Mouse (Mus musculus) cerebellum, adult 2 months (tissue): ENCODE data around the gene Aagab. TPM values are rescaled to one million over a fixed set of nuclear protein-coding genes. Genes with fewer than 3 reads are reported as not detected.

Experiments
- DNase-seq, 2 experiments: peaks; one replicate each; pipeline ENCODE4 v3.0.0; 2021
- H3K27ac ChIP-seq: fragments of 200-500 bp; 2 replicates; pipeline ENCODE4 v1.5.1; 2012; ENCODE audit warnings: low read length, control low read depth, inconsistent platforms; ENCODE audit not compliant: insufficient read depth
- H3K27me3 ChIP-seq: fragments of 200-500 bp; 2 replicates; pipeline ENCODE4 v1.6.1; 2012; ENCODE audit warnings: inconsistent platforms, mild to moderate bottlenecking, low read length, moderate library complexity; ENCODE audit not compliant: control insufficient read depth, insufficient read depth
- H3K4me1 ChIP-seq: fragments of 200-500 bp; 2 replicates; pipeline ENCODE4 v1.6.1; 2011; ENCODE audit warnings: low read length; ENCODE audit not compliant: control insufficient read depth, insufficient read depth
- H3K4me3 ChIP-seq: fragments of 200-500 bp; replicated peaks from 2 replicates; pipeline ENCODE3; 2011; ENCODE audit warnings: mild to moderate bottlenecking, low read depth, low read length, control low read depth; ENCODE audit not compliant: insufficient read depth
- CTCF ChIP-seq: fragments of 200-500 bp; IDR thresholded peaks from 2 replicates; pipeline ENCODE4 v1.5.1; 2011; ENCODE audit warnings: low read depth, mild to moderate bottlenecking, control low read depth, low read length, moderate library complexity, borderline replicate concordance; ENCODE audit not compliant: insufficient read depth
- POLR2A ChIP-seq: fragments of 200-500 bp; IDR thresholded peaks from 2 replicates; pipeline ENCODE4 v1.6.1; 2011; ENCODE audit warnings: low read length, control low read depth, borderline replicate concordance; ENCODE audit not compliant: insufficient read depth
- WGBS: fragments of 180-500 bp; shearing (Covaris S2); methylation state at CpG from one replicate; pipeline ENCODE4 v1.1.7; 2018; 5-methylcytosine and 5-hydroxymethylcytosine counted together
- polyA plus RNA-seq: library from polyadenylated mRNA; depleted of rRNA; stranded (reverse); fragments of >200 nt; gene quantifications from 2 replicates; pipeline ENCODE4 v1.2.3, GENCODE M21; 2012

The Aagab gene
- polyA plus RNA-seq, 1 experiment: 31.0 TPM

- Histone ChIP-seq H3K4me1 (peaks cover 38% of the 10 kb centered on the region), H3K27me3 (no peaks in the 10 kb centered on the region), H3K27ac (no peak overlapping the region), H3K4me3 (no peak overlapping the region)
- TF ChIP-seq POLR2A (no peak), CTCF (no peak)
- WGBS: 87% methylated on average over 11 of the region's 11 CpGs
- DNase-seq: no peak
Observed at GRCm38 (mm10) chr9:63614018-63614985, 11.8 kb downstream of the Aagab start.

GRCm38 (mm10) chr9:63617967-63618366 is 15.5 kb downstream of the Aagab start:
- Histone ChIP-seq H3K4me3 (no peak overlapping the region), H3K27me3 (no peaks in the 10 kb centered on the region), H3K4me1 (peaks cover 14% of the 10 kb centered on the region), H3K27ac (no peak overlapping the region)
- TF ChIP-seq CTCF (no peak), POLR2A (no peak)
- no peak for DNase-seq
- WGBS: 77% methylated on average over 2 of the region's 2 CpGs

- H3K27me3 ChIP-seq: no peaks in the 10 kb centered on the region
- H3K4me1 ChIP-seq: peaks cover 10% of the 10 kb centered on the region
- no peak for DNase-seq
- whole genome bisulfite sequencing: 78% methylated on average over 15 of the region's 15 CpGs
- H3K4me3 ChIP-seq: no peak overlapping the region
- no peak overlapping the region for H3K27ac ChIP-seq
- TF ChIP-seq CTCF (no peak), POLR2A (no peak)
Observed at GRCm38 (mm10) chr9:63623895-63624569, 21.6 kb downstream of the Aagab start.

- WGBS: 65% methylated on average over 9 of the region's 9 CpGs
- Histone ChIP-seq H3K27ac (no peak overlapping the region), H3K4me3 (no peak overlapping the region), H3K4me1 (peaks cover 10% of the 10 kb centered on the region), H3K27me3 (no peaks in the 10 kb centered on the region)
- TF ChIP-seq POLR2A (no peak), CTCF (no peak)
- DNase-seq: no peak
Observed at GRCm38 (mm10) chr9:63625090-63625756, 22.8 kb downstream of the Aagab start.

- 76% methylated on average over 4 of the region's 4 CpGs for WGBS
- H3K27me3 ChIP-seq: no peaks in the 10 kb centered on the region
- H3K4me1 ChIP-seq: no peaks in the 10 kb centered on the region
- no peak for DNase-seq
- H3K27ac ChIP-seq: no peak overlapping the region
- no peak overlapping the region for H3K4me3 ChIP-seq
- TF ChIP-seq POLR2A (no peak), CTCF (no peak)
Observed at GRCm38 (mm10) chr9:63632045-63632444, 29.6 kb downstream of the Aagab start.

GRCm38 (mm10) chr9:63632924-63633323 is 30.5 kb downstream of the Aagab start:
- 63% methylated on average over 11 of the region's 11 CpGs for WGBS
- Histone ChIP-seq H3K27me3 (no peaks in the 10 kb centered on the region), H3K4me1 (no peaks in the 10 kb centered on the region), H3K27ac (no peak overlapping the region), H3K4me3 (no peak overlapping the region)
- no peak for DNase-seq
- TF ChIP-seq POLR2A (no peak), CTCF (no peak)

GRCm38 (mm10) chr9:63633334-63633733 is 30.9 kb downstream of the Aagab start:
- no peak for DNase-seq
- no peak overlapping the region for H3K27ac ChIP-seq
- H3K4me1 ChIP-seq: no peaks in the 10 kb centered on the region
- no peak overlapping the region for H3K4me3 ChIP-seq
- no peaks in the 10 kb centered on the region for H3K27me3 ChIP-seq
- 68% methylated on average over 7 of the region's 7 CpGs for WGBS
- no peak for TF ChIP-seq POLR2A
- TF ChIP-seq CTCF: no peak

GRCm38 (mm10) chr9:63636113-63636512 is 33.7 kb downstream of the Aagab start:
- H3K27ac ChIP-seq: no peak overlapping the region
- 62% methylated on average over 7 of the region's 7 CpGs for WGBS
- H3K4me1 ChIP-seq: no peaks in the 10 kb centered on the region
- no peak for DNase-seq
- no peaks in the 10 kb centered on the region for H3K27me3 ChIP-seq
- H3K4me3 ChIP-seq: no peak overlapping the region
- TF ChIP-seq CTCF: no peak
- no peak for TF ChIP-seq POLR2A
